Mouse (Mus musculus): ENCODE results near the gene Efcab14. TPM values are rescaled to one million over a fixed set of nuclear protein-coding genes. Genes with fewer than 3 reads are reported as not detected.

Efcab14 gene
- total and polyA plus RNA-seq, 3 experiments = 12.9 to 23.0 (median 13.5) TPM

- H3K4me3 ChIP-seq (replicated peaks in 1 of 3; ENCODE audit: low read depth in 2 of 3, low read length in 2 of 3, poor library complexity in 1 of 3) = no peak overlapping the region
- H3K4me1 ChIP-seq (ENCODE audit: control insufficient read depth in 1 of 2, insufficient read depth in 2 of 2) = peaks cover 3 to 8% of the 10 kb centered on the region in 2 experiments; a peak in 3 of 4 replicates
- no peak overlapping the region for H3K27ac ChIP-seq (ENCODE audit: insufficient read depth, low read depth)
- H3K9ac ChIP-seq (ENCODE audit: insufficient read depth, low read depth) = no peak overlapping the region
- peaks cover 11% of the 10 kb centered on the region for H3K79me2 ChIP-seq (replicated peaks; ENCODE audit: control insufficient read depth, extremely low read depth, insufficient read depth, poor library complexity, severe bottlenecking)
- peaks cover 34% of the 10 kb centered on the region for H3K27me3 ChIP-seq (replicated peaks)
- dilution Hi-C loops (cut with MboI; ENCODE audit: extremely low pct_ligation_motif_present, extremely low pct_unique_long_range_greater_than_20kb, low sequenced_read_pairs) (no loop called here), in situ Hi-C loops (cut with MboI; ENCODE audit: low pct_ligation_motif_present, low pct_unique_long_range_greater_than_20kb, low sequenced_read_pairs) (loop anchor here (10.0 kb wide), 2 partner anchors 161 to 221 kb away; partner anchors contain the start of gene 6430628N08Rik)
- H3K9me3 ChIP-seq (replicated peaks; ENCODE audit: low read length) = no peaks in the 10 kb centered on the region
- H3K4me2 ChIP-seq (ENCODE audit: insufficient read depth, low read depth, poor library complexity, severe bottlenecking) = no peak overlapping the region
- H3K36me3 ChIP-seq (replicated peaks in 1 of 2; ENCODE audit: control insufficient read depth in 1 of 2, insufficient read depth in 1 of 2, low read length in 1 of 2) = no peaks in the 10 kb centered on the region
- DNase-seq (ENCODE audit: extremely low read depth) = no peak
- TF ChIP-seq ELF1 (IDR thresholded peaks at IDR 0.05; ENCODE audit: low read depth, low read length) (peak; percentile 56), RCOR1 (conservative IDR thresholded peaks at IDR 0.05; ENCODE audit: low read depth, low read length) (no peak), MEF2A (IDR thresholded peaks at IDR 0.05; ENCODE audit: borderline replicate concordance, low read depth, low read length) (no peak)
Measured at GRCm38 (mm10) chr4:115733746-115734145, 3.8 kb upstream of the Efcab14 start.

- in situ Hi-C loops (cut with MboI; ENCODE audit: low pct_ligation_motif_present, low pct_unique_long_range_greater_than_20kb, low sequenced_read_pairs) (loop anchor here (10.0 kb wide), 2 partner anchors 160 to 220 kb away; partner anchors contain the start of gene 6430628N08Rik), dilution Hi-C loops (cut with MboI; ENCODE audit: extremely low pct_ligation_motif_present, extremely low pct_unique_long_range_greater_than_20kb, low sequenced_read_pairs) (no loop called here)
- peaks cover 30% of the 10 kb centered on the region for H3K27me3 ChIP-seq (replicated peaks)
- no peaks in the 10 kb centered on the region for H3K9me3 ChIP-seq (replicated peaks; ENCODE audit: low read length)
- H3K27ac ChIP-seq (ENCODE audit: insufficient read depth, low read depth) = no peak overlapping the region
- no peak overlapping the region for H3K4me3 ChIP-seq (replicated peaks in 1 of 3; ENCODE audit: low read depth in 2 of 3, low read length in 2 of 3, poor library complexity in 1 of 3)
- H3K4me1 ChIP-seq (ENCODE audit: control insufficient read depth in 1 of 2, insufficient read depth in 2 of 2) = peaks cover 3 to 20% of the 10 kb centered on the region in 2 experiments
- peaks cover 21% of the 10 kb centered on the region for H3K79me2 ChIP-seq (replicated peaks; ENCODE audit: control insufficient read depth, extremely low read depth, insufficient read depth, poor library complexity, severe bottlenecking)
- H3K36me3 ChIP-seq (replicated peaks in 1 of 2; ENCODE audit: control insufficient read depth in 1 of 2, insufficient read depth in 1 of 2, low read length in 1 of 2) = peaks cover 0 to under 1% of the 10 kb centered on the region in 2 experiments
- TF ChIP-seq E2F4 (IDR thresholded peaks at IDR 0.05; ENCODE audit: insufficient replicate concordance, low read depth, low read length) (no peak), SIN3A (IDR thresholded peaks at IDR 0.05; ENCODE audit: low read length) (no peak), MAFK (IDR thresholded peaks at IDR 0.05; ENCODE audit: insufficient replicate concordance, low read length) (peak; percentile 80), RCOR1 (conservative IDR thresholded peaks at IDR 0.05; ENCODE audit: low read depth, low read length) (no peak), MEF2A (IDR thresholded peaks at IDR 0.05; ENCODE audit: borderline replicate concordance, low read depth, low read length) (no peak)
- no peak overlapping the region for H3K4me2 ChIP-seq (ENCODE audit: insufficient read depth, low read depth, poor library complexity, severe bottlenecking)
- no peak for DNase-seq (ENCODE audit: extremely low read depth)
- no peak overlapping the region for H3K9ac ChIP-seq (ENCODE audit: insufficient read depth, low read depth)
Measured at GRCm38 (mm10) chr4:115734867-115735266, 2.7 kb upstream of the Efcab14 start.

GRCm38 (mm10) chr4:115738481-115738985 is 989 bp downstream of the Efcab14 start:
- no peaks in the 10 kb centered on the region for H3K9me3 ChIP-seq (replicated peaks; ENCODE audit: low read length)
- peaks cover 7 to 44% of the 10 kb centered on the region in 2 experiments for H3K4me1 ChIP-seq (ENCODE audit: control insufficient read depth in 1 of 2, insufficient read depth in 2 of 2)
- no peak for DNase-seq (ENCODE audit: extremely low read depth)
- peak overlapping the region; percentile 69 to 99 (median 89) for H3K4me3 ChIP-seq (replicated peaks in 1 of 3; ENCODE audit: low read depth in 2 of 3, low read length in 2 of 3, poor library complexity in 1 of 3)
- TF ChIP-seq MAZ (IDR thresholded peaks at IDR 0.05; ENCODE audit: low read depth, low read length) (no peak), PAX5 (IDR thresholded peaks at IDR 0.05; ENCODE audit: low read length) (no peak), HCFC1 (IDR thresholded peaks at IDR 0.05; ENCODE audit: low read depth, low read length) (no peak), KAT2A (IDR thresholded peaks at IDR 0.05; ENCODE audit: insufficient replicate concordance, low read length) (no peak), UBTF (IDR thresholded peaks at IDR 0.05; ENCODE audit: low read depth, low read length) (no peak), NRF1 (IDR thresholded peaks at IDR 0.05; ENCODE audit: low read depth, low read length) (no peak), POLR2AphosphoS2 (IDR thresholded peaks at IDR 0.05; ENCODE audit: low read depth, low read length) (no peak), MEF2A (IDR thresholded peaks at IDR 0.05; ENCODE audit: borderline replicate concordance, low read depth, low read length) (no peak), MAX (IDR thresholded peaks at IDR 0.05; ENCODE audit: low read length) (no peak), E2F4 (IDR thresholded peaks at IDR 0.05; ENCODE audit: insufficient replicate concordance, low read depth, low read length) (no peak), ETS1 (conservative IDR thresholded peaks at IDR 0.05; ENCODE audit: low read depth, low read length) (no peak), MYC (IDR thresholded peaks at IDR 0.05; ENCODE audit: low read depth, low read length) (no peak)
- H3K9ac ChIP-seq (ENCODE audit: insufficient read depth, low read depth) = peak overlapping the region; percentile 91
- peaks cover 13% of the 10 kb centered on the region for H3K27me3 ChIP-seq (replicated peaks)
- H3K27ac ChIP-seq (ENCODE audit: insufficient read depth, low read depth) = no peak overlapping the region
- peaks cover 21% of the 10 kb centered on the region for H3K79me2 ChIP-seq (replicated peaks; ENCODE audit: control insufficient read depth, extremely low read depth, insufficient read depth, poor library complexity, severe bottlenecking)
- in situ Hi-C loops (cut with MboI; ENCODE audit: low pct_ligation_motif_present, low pct_unique_long_range_greater_than_20kb, low sequenced_read_pairs) = loop anchor here (10.0 kb wide), 2 partner anchors 156 to 216 kb away; partner anchors contain the start of gene 6430628N08Rik
- dilution Hi-C loops (cut with MboI; ENCODE audit: extremely low pct_ligation_motif_present, extremely low pct_unique_long_range_greater_than_20kb, low sequenced_read_pairs) = no loop called here
- H3K36me3 ChIP-seq (replicated peaks in 1 of 2; ENCODE audit: control insufficient read depth in 1 of 2, insufficient read depth in 1 of 2, low read length in 1 of 2) = peaks cover 23 to 30% of the 10 kb centered on the region in 2 experiments
- peak overlapping the region; percentile 89 for H3K4me2 ChIP-seq (ENCODE audit: insufficient read depth, low read depth, poor library complexity, severe bottlenecking)

Measured in CH12.LX (cell line).